ENCODE assay signal across 35 mouse cellular contexts in genomic region chr14:9698621-9699020, GRCm38 (mm10).
"Had no signal": no experiment of that assay in that cellular context is flagged by ENCODE, and none has a peak within 500 bp of the region (broad histone marks: within the 10 kb centered on the region; RNA-seq: fewer than 3 reads in every experiment).

No protein-coding gene starts in this region.

- DNase-seq: heart, postnatal 10 days; heart, postnatal 14 days; heart, postnatal 36 days; heart, postnatal 4 days; kidney, adult 11 months; kidney, adult 18-20 months; kidney, adult 2 months; kidney, adult 8-10 months; kidney, adult 9 months; kidney, postnatal 10 days; kidney, postnatal 14 days; kidney, postnatal 25 days; kidney, postnatal 36 days; kidney, postnatal 4 days; layer of hippocampus, adult 9-11 months; layer of hippocampus, postnatal 36 days had no signal

- H3K4me1 ChIP-seq: heart, embryonic 10.5 days; heart, embryonic 15.5 days; hindbrain, embryonic 15.5 days; intestine, embryonic 15.5 days; kidney, embryonic 15.5 days had no signal

- H3K9me3 ChIP-seq: heart, embryonic 10.5 days; heart, embryonic 12.5 days; heart, embryonic 13.5 days; heart, embryonic 15.5 days; hindbrain, embryonic 10.5 days; hindbrain, embryonic 12.5 days; hindbrain, embryonic 13.5 days; hindbrain, embryonic 15.5 days; intestine, embryonic 15.5 days; kidney, embryonic 15.5 days had no signal

- H3K4me2 ChIP-seq: heart, embryonic 11.5 days; heart, embryonic 12.5 days; heart, embryonic 13.5 days; heart, embryonic 15.5 days; hindbrain, embryonic 12.5 days; hindbrain, embryonic 13.5 days; hindbrain, embryonic 14.5 days; hindbrain, embryonic 15.5 days; intestine, embryonic 15.5 days; kidney, embryonic 15.5 days had no signal

- H3K36me3 ChIP-seq: heart, embryonic 10.5 days; heart, embryonic 12.5 days; heart, embryonic 13.5 days; heart, embryonic 15.5 days; hindbrain, embryonic 10.5 days; hindbrain, embryonic 12.5 days; hindbrain, embryonic 13.5 days; hindbrain, embryonic 15.5 days; intestine, embryonic 15.5 days; kidney, embryonic 15.5 days had no signal

- H3K27me3 ChIP-seq: heart, embryonic 12.5 days; heart, embryonic 13.5 days; heart, embryonic 15.5 days; hindbrain, embryonic 12.5 days; hindbrain, embryonic 15.5 days; intestine, embryonic 15.5 days; kidney, embryonic 15.5 days had no signal

- H3K4me3 ChIP-seq: heart, embryonic 10.5 days; heart, embryonic 12.5 days; heart, embryonic 13.5 days; heart, embryonic 15.5 days; hindbrain, embryonic 10.5 days; hindbrain, embryonic 12.5 days; hindbrain, embryonic 13.5 days; hindbrain, embryonic 15.5 days; intestine, embryonic 15.5 days; kidney, embryonic 15.5 days; layer of hippocampus, adult 2 months; left cerebral cortex, adult 2 months had no signal

- H3K9ac ChIP-seq: heart, embryonic 12.5 days; heart, embryonic 13.5 days; heart, embryonic 15.5 days; hindbrain, embryonic 12.5 days; hindbrain, embryonic 13.5 days; hindbrain, embryonic 14.5 days; hindbrain, embryonic 15.5 days; intestine, embryonic 15.5 days; kidney, embryonic 15.5 days had no signal

- H3K27ac ChIP-seq: heart, embryonic 10.5 days; heart, embryonic 13.5 days; heart, embryonic 15.5 days; hindbrain, embryonic 10.5 days; hindbrain, embryonic 12.5 days; hindbrain, embryonic 13.5 days; hindbrain, embryonic 14.5 days; hindbrain, embryonic 15.5 days; hindbrain, postnatal 0 days; intestine, embryonic 15.5 days; kidney, embryonic 15.5 days; kidney, postnatal 0 days; layer of hippocampus, adult 2 months; left cerebral cortex, adult 2 months had no signal

- ATAC-seq: hindbrain, embryonic 16.5 days; hindbrain, postnatal 0 days; inflammation-experienced regulatory T-cells, adult 6 months; intestine, embryonic 15.5 days; intestine, embryonic 16.5 days had no signal
